Mouse (Mus musculus): ENCODE measurements around the gene Dis3.

The Dis3 gene

DNA sequence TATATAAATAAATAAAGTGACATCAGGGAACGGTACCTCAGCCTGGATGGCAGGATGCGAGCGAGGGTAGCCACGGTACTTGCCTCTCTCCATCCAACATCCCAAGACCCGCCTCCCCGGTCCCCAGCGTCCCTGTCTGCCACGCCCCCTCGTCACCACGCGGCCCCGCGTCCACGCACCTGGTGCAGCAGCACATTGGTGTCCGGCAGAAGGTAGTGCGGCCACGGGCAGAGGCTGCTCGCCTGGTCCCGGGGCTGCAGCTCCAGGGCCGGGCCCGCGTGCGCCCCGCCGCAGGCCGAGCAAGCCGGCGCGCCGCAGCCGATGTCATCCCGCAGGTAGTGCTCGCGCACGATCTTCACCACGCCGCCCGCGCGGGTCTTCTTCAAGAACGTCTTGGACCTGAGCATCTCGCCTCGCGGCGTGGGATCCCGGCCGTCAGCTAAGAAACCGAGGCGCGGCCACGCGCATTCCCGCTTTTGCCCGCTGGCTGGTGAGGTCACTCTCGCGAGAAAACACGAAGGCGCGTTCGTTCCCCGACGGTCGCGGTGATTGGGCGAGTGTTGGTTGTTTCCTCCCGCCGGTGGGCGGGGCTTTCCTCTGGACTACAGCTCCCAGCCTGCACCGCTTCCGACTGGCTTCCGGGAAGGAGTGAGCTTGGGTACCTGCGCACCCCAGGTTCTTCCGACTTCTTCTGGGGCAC is at the start of gene Dis3, which contains the start of gene Pibf1:
Gene Dis3, minus strand, starts transcription at position 504 of the 700 bp plus-strand sequence.
Gene Pibf1, plus strand, starts transcription at position 158 of the 700 bp plus-strand sequence.
- DNase-seq (ENCODE audit: low read depth, low spot score) = peak; percentile 96

DNA sequence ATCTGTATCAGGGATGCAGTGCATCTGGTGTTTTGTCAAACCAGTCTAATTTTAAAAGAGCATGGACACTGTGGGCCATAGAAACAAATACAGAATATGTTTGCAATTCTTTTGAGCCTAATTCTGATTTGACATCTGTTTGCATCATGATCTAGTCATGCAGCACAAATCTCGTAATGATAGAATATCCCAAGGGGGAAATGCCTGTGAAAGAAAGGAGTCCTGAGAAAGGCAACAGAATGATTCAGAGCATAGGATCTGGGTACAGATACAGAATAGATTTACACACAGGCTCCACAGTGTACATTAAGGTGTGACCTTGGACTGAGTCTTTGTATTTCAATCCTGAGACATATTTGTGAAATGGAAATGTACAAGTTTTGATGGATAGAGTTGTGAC is 47.3 kb upstream of the Dis3 start:
- DNase-seq (ENCODE audit: low read depth, low spot score) = no peak

GRCm38 (mm10) chr14:99141786-99142633 is 42.4 kb upstream of the Dis3 start:
- DNase-seq (ENCODE audit: low read depth, low spot score) = peak; percentile 68

GRCm38 (mm10) chr14:99140036-99140435 is 40.5 kb upstream of the Dis3 start:
- DNase-seq (ENCODE audit: low read depth, low spot score) = no peak

GRCm38 (mm10) chr14:99136297-99136696 is 36.7 kb upstream of the Dis3 start:
- DNase-seq (ENCODE audit: low read depth, low spot score) = no peak

GRCm38 (mm10) chr14:99135761-99136160 is 36.2 kb upstream of the Dis3 start:
- no peak for DNase-seq (ENCODE audit: low read depth, low spot score)

DNA sequence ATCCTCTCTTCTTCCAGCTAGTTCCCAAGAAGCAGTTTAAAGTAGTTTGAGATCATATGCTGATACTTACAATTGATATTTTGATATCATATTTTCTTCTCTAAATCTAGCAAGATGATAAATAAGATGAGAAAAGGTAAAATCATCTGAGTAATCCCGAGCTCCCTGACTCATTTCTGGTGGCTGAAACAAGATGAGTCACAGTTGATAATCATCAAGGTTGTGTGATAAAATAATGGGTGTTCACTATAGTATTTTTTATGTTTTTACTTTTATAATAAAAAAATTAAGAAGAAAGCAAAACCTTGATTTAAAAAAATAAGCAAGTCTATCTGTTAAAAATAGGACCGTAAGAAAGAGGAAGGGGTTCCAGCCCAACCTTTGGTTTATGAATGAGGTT is 34.5 kb upstream of the Dis3 start:
- DNase-seq (ENCODE audit: low read depth, low spot score) = no peak

DNA sequence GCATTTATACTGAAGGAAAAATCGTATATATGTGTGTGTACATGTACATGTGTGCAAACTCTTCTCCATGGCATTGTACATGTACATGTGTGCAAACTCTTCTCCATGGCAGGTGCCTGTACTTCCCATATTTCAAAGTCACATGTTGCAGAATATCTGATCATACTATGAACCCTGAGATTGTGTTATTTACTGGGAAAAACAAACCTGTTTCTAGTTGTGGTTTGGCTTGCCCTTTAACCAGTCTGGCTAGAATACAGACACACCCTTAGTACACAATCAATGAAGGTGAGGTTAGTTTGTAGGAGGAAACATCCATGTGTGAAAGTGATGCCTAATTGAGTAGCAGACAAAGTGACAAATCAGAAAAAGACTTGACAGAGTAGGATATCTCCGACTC is 29.5 kb upstream of the Dis3 start:
- DNase-seq (ENCODE audit: low read depth, low spot score) = no peak

DNA sequence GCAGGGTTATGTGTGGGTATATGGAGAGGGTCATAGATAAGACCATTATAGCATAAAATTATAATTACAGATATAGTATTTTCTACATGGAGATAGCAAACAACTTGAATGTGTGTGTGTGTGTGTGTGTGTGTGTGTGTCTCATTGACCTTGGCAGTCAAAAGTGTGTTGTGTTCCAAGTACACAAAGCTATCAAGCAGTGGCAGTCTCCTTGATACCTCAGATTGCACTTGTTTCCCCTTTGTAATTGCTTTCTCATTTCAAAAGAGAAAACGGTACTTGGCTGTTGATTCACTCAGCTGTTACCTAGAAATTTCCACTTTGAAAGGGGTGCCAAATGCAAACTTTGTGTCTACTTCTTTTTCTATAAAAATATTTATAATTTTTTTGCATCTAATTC is 27.9 kb upstream of the Dis3 start:
- no peak for DNase-seq (ENCODE audit: low read depth, low spot score)

DNA sequence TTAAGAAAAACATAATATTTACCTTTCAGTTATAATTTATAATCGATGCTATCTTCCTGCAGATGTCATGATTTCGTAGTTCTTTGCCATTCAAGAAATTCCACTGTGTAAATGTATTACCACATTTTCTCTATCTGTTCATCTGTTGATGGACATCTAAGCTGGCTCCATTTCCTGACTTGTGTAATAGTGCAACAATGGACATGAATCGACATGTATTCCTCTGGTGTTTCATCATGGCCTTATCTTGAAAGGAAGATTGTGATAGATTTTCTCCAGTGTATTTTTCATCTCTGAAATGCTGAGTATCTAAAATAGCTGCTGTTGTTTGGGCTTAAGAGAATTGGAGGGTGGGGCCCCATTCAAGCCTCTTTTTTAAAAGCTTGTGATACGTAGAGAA is 27.1 kb upstream of the Dis3 start:
- DNase-seq (ENCODE audit: low read depth, low spot score) = no peak

DNA sequence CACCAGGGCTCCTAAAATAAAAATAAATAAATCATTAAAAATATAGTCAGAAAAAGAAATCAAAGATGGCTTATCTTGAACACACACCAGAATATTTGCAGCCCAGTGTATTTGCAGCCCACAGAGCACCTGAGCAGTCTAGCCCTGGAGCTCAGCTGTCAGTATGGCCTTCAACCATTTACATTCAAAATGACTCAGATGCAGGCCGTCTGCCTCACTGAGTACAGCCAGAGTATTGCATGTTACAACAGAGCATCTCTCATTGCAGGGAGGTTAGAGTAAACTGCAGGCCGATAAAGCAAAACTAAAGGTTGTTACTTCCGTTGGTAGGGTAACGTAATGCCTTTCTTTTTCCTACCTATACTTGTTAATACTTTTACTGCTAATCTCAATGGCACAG is 24.5 kb upstream of the Dis3 start:
- DNase-seq (ENCODE audit: low read depth, low spot score) = no peak

DNA sequence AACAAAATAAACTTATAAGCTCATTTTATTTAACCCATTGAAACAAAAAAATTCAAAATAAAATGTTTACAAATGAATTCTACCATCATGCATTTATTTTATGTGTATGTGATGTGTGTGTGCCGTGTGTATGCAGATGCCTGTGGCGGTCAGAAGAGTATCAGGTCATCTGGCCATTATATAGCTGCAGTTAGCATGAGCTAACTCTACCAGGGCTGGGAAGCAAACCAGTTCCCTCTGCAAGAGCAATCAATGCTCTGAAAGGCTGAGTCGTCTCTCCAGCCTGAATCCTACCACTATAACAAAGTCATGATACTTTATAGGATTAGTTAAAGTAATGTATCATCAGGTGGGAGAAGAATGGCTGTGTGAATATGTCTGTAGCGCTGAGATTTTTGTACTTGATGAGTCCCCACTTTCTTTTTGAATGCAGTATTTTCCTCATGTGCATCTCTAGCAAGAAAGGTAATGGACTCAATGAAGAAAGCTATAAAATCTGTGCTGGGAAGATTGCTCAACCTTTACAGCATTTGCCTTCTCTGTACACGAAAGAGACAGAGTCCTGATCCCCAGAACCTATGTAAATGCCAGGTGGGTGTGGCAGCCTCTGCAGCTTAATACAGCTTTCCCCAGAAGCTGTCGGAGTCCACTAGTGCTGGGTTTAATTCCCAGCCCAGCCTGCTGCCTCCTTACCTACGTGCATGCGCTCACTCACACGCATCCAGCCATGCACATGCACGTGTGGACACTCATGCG is 22.2 kb upstream of the Dis3 start:
- DNase-seq (ENCODE audit: low read depth, low spot score) = no peak

DNA sequence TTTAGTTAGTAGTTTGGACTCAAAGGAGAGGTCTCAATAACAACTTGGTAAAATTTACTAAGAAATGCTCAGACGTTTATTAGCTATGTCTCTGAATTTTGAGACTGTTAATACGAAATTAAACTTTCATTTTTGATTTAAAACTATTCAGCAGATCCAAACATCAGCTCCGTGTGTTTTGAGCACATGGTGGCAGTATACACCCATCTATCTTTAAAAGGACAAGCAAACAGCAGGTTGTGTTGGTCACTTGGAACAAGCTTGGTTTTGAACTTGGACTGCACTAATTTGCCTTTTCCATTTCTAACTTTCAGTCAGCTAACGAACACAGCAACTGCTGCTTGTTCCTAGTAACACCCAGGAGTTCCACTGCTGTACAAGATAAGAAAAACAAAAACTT is 18.0 kb upstream of the Dis3 start:
- no peak for DNase-seq (ENCODE audit: low read depth, low spot score)

GRCm38 (mm10) chr14:99108762-99109161 is 9.2 kb upstream of the Dis3 start:
- no peak for DNase-seq (ENCODE audit: low read depth, low spot score)

DNA sequence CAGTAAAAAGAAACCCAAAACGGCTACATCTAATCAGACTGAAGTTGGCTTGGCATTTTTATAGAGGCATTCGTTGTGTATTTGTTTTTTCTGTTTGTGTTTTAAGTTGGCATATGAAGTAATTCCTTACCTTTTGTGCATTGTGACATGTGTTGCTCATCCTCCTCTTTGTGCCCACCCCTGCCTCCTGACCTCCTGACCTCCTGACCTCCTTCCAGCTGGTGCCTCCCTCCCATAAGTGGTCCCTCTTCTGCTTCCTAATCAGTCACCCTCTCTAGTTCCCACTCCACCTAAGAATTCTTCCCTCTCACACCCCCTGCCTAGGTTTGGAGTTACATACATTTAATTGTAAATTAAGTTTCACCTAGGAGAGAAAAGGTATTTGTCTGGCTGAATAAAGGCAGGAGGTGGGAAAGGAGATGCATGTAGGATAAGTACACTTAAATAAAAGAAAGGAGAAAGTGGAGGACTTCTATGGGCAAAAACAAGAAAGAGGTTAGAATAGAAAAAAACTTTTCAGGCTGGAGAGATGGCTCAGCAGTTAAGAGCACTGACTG is 8.1 kb upstream of the Dis3 start:
- DNase-seq (ENCODE audit: low read depth, low spot score) = no peak

- no peak for DNase-seq (ENCODE audit: low read depth, low spot score)
Observed at GRCm38 (mm10) chr14:99106671-99107070, 7.1 kb upstream of the Dis3 start.

DNA sequence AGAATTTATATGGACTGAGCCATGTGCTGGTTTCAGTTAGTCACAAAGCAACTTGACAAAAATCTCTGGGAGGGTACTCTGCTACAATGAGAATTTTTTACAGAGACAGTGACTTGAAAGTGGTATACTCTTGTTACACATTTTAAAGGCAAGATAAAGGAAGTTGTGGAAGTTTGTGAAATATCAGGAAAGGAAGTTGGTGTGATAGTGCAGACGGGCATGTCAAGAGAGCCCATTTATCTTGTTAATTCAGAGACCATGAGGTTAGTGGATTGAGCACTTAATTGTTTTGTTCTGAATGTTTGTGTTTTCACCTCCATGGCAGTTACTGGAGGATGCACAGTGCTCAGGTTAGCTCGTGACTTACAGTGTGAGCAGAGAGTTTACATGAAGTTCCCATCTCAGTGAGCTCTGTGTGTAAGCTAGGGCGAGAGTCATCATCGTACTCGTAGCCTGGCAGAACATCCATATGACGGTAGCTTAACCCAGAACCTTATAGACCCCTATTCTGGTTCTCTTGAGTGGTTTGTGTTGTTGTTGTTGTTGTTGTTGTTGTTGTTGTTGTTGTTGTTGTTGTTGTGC is 5.1 kb upstream of the Dis3 start:
- DNase-seq (ENCODE audit: low read depth, low spot score) = no peak

DNA sequence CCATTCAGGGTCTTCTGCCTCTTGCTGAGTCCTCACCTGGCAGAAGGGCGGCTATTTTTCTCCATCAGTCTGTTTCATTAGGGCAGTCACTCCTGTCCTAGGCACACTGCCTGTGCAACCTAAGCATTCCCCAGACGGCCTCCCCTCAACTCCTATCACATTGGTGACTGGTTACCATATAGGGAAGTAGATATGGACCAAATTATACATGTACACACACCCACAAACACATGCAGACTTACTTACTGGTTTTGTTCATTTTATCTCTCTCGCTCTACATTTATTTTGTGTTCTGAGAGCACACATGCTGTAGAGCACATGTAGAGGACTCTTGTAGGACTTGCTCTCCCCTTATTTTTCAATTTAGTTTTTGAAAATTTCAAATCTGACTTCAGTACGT is 3.5 kb upstream of the Dis3 start:
- DNase-seq (ENCODE audit: low read depth, low spot score) = no peak

- DNase-seq (ENCODE audit: low read depth, low spot score) = no peak
Observed at GRCm38 (mm10) chr14:99099967-99100587, 507 bp upstream of the Dis3 start.

DNA sequence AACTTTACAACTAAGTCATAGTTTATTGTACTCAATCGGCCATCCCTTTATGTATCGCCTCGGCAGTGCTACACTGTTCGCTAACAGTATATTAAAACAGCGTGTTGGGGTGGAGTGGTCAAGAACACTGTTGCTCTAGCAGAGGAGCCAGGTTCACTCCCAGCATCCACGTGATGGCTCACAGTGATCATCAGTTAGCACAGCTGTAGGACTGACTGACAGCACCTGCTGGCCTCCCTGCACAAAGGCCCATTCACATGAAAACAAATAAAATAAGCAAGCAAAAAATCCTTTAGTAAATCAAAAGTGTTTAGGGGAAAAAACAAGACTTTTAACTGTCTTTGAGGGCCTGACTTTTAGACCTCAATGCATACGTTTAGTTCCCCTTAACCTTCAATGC is 10.6 kb downstream of the Dis3 start:
- no peak for DNase-seq (ENCODE audit: low read depth, low spot score)

DNA sequence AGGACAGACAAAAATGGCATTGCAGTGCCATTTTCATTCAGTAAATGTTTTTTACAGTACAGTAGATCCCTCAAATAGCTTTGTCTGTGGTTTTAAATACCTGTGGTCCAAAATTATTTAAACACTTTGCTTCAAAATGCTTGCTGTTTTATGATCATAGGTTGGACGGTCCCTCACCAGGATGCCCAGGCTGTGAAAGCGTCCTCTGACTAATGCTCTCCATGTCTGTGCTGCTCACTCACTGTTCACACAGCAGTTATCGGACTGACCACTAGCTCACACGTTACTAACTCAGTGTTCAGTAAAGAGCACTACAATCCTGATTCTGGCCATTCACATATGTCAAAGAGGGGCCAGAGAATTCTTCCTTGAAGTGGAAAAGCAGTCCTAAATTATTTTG is 28.4 kb downstream of the Dis3 start:
- no peak for DNase-seq (ENCODE audit: low read depth, low spot score)
